Mouse (Mus musculus) retina, postnatal 1 day (tissue): ENCODE data around the gene 2310007B03Rik.
"Not testable (repeated sequence)": the region's sequence is repeated elsewhere in the genome, so short reads cannot be mapped to it uniquely, and the experiment has no call there.

ENCODE experiments used
- DNase-seq: peaks from one replicate; pipeline ENCODE4 v3.0.0-alpha.2; 2012

Gene 2310007B03Rik

DNA sequence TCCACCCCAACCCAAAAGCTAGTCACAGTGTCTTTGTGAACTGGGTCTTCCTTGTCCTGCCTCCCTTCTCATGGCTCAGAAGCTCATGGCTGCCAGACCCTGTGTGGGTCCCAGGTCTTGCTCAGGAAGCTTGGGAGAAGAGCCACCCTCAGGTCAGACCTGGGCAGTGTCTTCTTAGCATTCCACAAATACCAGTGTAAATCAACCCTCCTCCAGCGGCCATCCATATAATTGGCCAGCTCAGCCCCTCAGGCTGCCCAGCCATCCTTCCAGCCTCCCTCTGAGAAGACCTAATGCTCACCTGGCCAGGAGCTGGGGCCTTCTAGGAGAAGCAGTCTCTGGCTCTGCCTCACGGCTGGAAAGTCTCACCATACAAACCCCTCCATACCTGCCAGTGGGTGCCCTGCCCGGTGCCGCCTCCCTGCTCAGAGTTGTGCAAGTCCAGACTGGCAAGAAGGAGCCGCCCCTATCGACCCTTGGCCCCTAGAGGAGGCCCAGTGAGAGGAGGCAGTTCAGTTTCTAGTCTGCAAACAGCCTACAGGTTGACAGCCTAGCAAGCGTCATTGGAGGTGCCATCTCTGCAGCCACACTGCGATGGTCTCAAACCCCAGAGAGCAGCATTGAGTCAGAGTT is at the start of gene 2310007B03Rik:
TSS of gene 2310007B03Rik (minus strand) at position 448 of the 633 bp plus-strand sequence.
- DNase-seq: no peak

DNA sequence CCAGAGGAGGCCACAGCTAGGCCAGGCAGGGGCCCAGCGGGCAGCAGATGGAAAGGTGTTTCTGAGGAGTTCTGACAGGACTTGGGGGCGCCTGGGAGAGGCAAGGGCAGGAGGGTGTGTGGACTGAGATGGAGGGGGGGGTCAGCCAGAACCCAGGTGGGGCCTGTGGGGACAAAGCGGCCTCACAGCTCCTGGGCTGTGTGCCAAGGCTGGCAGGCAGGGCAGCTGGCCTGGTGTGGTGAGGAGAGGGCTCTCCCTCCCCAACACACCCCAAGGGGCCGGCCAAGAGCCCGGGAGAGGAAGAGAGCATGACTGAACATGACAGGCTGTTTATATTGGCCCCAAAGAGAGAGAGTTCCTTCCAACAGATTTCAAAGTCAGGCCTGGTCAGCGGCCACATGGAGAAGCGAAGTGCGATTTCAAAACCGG is 49.5 kb upstream of the 2310007B03Rik start:
- peak; percentile 95 for DNase-seq

DNA sequence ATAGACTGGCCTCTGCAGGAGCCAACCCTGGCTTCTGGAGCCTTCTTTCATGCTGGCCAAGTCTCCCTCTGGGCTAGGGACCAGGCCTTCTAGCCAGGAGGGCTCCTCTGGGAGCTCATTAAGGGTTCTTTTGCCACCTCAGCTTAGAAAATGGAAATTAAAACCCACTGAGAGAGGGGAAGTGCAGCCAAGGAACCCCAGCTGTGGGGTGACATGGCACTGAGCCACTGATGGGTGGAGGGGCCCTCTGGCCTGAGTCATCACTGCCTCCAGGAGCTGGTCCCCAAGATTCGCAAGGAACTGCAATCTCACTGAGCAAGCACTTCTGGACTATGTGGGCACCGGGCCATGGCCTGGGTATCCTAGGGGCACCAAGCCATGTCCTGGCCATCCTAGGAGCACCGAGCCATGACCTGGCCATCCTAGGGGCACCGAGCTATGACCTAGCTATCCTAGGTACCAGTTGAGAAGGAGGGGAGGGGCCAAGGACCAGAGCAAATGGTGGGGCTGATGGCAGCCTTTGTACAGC is 46.9 kb upstream of the 2310007B03Rik start:
- DNase-seq: no peak

DNA sequence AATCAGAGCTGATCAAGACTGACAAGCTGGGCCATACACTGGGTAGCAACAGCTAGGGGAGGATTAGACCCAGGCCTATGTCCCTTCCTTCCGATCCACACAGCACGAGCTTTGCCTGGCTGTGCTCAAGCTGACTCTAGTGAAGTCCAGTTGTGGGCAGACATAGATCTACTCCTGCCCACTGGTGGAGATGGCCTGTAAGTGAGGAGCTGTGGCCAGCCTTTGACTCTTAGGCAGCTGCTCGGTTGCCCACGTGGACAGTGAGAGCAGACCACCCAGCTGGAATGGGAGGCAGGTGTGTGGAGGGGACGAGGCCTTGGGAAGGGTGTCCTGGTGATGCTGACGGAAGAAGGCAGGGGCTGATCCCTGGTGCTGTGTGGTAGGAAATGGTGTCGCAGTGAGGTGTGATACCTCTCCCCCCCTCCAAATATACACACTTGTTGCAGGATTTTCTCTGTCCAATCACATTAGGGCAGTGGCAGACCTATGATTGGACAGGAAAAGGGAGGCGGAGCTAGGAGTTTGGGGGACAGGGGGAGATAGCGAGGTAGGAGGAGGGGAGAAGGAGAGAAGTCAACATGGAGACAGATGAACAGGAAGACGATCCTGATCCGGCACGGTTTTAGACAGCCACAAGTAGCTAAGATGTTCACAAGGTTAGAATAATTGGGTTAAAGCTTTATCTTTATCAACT is 45.7 kb upstream of the 2310007B03Rik start:
- peak; percentile 82 for DNase-seq

DNA sequence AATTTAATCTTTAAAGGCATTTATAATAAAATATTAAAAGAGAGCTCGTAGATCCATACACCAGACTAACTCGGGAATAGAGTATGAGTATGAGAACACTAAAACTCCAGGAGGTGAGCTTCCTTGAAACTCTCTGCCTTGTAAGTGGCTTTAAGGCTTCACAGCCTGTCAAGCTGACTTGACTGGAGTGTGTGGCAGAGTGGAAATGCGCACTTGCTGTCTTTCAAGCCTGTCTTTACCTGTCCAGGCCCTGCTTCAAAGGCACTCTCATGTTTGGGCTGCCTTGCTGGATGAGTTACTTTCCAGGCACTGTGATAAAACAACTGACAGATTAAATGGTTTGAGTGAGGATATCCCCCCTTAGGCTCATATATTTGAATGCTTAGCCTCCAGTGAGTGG is 37.2 kb upstream of the 2310007B03Rik start:
- no peak for DNase-seq

DNA sequence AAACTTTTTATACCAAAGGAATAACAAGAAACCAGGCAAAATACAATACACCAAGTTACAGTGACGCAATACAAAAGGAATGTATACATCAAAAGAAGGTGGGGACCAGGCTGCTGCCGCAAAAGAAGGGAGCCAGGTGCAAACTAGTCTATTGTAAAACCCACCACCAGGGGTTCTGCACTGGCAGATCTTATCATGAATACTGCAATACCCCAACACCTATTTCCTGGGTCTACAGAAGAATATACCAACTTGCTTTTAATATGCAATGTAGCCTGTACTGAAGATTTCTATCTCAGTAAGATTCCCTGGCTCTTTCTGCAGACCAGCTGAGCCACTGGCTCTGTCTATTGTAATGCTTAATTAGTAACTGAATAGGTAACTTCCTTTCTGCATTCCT is 36.7 kb upstream of the 2310007B03Rik start:
- not testable (repeated sequence) for DNase-seq

DNA sequence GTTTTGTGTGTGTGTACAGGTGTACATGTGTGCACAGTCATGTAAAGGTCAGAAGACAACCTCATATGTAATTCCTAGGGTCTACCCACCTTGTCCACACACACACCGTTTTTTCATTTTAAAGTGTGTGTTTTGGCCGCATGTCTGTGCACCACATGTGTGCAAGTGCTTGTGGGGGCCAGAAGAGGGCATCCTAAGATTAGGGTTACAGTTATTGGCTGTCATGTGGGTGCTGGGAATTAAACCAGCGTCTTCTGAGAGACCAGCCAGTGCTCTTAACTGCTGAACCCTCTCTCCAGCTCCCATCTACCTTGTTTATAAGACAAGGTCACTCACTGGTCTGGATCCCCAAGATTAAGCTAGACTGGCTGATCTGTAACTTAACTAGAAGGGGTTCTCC is 34.2 kb upstream of the 2310007B03Rik start:
- DNase-seq: no peak

DNA sequence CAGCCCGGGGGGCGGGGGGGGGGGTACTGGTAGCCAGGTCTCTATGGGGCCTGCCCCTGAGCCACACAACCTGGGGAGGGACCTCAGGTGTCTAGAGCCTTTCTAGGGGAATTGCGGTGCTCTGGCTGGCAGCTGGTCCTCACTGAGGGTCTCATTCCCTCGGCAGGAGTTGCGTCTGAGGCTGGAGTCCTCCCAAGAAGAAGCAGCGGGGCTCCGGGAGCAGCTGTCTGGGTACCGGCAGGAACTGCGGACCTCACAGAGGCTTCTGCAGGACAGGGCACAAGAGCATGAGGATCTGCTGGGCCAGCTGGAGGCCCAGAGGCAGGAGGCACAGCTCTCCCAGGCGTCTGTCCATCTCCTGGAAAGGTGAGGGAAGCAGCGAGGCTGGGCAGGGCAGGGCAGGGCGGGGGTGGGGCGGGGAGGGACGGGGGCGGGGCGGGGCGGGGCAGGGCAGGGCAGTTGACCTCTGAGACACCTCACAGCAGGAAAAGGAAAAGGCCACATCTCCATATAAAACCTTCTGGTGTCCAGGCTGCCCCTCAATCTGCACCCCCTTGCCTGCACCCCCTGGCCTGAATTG is 30.1 kb upstream of the 2310007B03Rik start:
- no peak for DNase-seq

DNA sequence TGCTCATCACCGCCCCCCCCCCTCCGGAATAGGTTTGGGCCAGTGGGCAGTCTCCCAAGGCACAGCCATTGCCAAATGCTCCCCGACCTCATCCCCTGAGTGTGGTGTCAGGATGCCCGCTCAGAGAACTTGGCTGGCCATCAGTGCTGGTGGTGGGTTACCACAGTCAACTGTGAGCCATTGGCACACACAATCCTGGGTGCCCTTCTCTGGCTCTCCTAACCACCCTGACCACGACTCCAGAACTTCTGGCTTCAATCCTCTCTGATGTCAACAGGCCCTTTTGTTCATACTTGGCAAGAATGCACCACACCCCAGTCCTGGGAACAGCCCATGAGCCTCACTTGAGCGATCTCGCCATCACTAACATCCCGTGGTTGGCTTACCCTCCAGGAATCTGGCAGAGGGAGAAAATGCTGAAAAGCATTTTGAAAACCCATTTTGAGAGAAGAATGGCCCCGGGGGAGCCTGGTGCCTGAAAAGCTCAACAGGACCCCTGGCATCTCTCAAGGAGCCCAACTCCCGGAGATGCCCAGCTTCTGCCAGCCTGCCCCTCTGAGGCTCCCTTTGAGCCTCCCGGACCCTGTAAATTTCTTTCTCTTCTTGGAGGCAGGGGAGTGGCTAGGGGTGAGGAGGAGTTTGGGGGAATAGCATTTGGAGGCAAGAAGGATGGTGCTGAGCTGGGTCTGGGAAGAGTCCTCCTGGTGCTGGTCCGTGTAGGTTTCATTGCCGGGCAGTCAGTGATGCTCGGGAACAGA is 23.5 kb upstream of the 2310007B03Rik start:
- no peak for DNase-seq

DNA sequence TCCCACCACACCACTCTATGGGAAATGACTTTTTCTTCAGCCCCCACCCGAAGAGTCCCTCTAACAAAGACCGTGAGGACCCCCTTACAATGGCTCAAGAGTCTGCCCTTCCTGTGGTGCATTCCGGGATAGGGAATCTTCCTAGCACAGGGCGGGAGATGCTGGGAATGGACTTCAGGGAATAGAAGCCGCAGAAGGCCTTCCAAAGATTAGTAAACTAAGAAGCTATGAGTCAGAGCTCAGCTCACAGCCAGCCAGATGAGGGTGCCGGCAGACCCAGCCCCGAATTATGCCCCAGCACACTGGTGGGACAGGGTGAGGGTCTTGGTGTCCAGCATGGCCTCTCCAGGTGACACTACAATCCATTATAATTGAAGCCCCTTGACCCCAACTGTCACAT is 21.5 kb upstream of the 2310007B03Rik start:
- no peak for DNase-seq

DNA sequence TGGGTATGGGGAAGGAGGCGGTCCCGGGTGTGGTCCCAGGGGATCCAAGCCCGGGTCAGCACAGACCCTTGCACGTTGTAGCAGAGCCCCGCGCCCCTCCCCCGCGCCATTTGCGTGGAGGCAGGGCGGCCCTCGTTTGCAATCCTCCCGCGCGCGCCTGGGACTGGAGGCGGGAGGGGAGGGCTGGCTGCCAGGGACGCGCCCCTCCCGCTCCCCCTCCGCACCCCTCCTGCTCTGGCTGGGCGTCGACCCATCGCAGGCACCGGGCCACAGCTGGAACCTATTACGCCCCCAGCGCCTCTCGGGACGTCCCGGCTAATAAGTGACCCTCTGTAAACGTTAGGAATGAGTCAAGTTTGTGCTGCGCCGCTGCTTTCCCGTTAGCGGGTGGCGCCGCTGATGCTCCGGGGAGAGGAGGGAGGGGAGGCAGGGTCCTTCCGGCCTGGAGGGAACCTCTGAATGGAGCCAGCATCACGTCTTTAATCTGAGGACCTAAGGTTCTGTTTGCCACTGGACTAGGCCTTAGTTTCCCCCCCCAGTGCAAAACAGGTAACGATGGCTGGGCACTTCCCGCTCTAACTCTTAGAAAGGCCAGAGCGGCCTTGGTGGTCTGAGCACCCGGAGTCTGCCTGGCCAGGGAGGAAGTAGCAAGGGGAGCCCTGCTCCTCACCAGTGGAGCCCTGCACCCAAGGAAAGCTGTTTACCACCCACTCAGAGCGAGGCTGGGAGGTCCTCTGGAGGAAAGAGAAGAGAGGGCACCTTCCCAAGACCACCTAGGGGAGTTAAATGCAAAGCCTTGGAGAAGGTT is 16.0 kb upstream of the 2310007B03Rik start:
- DNase-seq: peak; percentile 81

DNA sequence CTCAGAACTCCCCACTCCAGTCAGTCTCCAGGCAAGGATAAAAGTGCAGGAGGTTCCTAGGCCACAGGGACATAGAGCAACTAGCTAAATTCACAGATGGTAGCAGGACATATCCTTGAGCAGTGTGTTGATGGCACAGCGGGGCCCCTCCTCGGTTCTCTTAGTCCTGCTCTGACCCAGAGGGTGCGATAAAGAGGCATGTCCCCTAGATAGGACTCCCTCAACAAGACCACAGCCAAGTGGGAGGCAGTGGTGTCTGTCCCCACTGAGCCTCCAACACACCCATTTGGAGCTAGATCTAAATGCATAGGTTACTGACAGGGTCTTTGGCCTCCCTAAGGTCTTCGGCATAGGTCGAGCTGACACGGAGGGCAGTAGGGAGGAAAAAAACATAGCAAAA is 15.1 kb upstream of the 2310007B03Rik start:
- peak; percentile 17 for DNase-seq

DNA sequence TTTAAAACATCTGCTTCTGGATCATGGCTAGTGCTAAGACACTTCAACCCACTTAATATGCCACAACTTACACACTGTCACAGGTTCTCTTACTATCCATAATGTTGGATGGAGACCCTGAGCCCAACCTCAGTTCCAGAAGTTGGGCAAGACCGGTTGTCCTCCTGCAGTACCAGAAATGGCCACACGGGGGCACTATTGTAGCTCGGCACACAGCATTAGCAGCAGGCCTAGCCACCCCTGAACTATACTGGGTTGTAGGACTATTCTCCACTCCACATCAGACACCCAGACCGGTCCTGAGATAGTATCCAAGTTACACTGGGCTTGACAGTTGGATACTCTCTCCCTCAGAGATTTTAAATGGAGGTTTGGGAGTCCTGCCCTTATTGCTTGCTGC is 13.7 kb upstream of the 2310007B03Rik start:
- peak; percentile 88 for DNase-seq

DNA sequence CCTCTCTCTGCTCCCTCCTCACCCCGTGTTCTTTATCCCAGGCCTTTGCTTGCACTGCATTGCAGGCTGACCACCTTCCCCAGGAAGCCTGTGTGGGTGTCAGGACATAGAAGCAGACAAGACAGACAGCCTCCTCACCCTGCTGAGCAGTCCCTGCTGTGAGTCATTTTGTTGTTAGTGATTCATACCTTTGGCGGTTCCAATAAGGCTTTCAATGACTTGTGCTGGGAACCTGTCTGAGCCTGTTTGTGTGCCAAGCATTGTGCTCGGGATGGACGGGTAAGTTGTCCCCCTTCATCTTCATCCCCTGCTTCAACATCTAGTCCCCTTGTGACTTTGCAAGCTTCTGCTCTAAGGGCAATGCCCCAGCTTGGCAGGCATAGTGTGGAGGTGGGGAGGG is 12.9 kb upstream of the 2310007B03Rik start:
- no peak for DNase-seq

DNA sequence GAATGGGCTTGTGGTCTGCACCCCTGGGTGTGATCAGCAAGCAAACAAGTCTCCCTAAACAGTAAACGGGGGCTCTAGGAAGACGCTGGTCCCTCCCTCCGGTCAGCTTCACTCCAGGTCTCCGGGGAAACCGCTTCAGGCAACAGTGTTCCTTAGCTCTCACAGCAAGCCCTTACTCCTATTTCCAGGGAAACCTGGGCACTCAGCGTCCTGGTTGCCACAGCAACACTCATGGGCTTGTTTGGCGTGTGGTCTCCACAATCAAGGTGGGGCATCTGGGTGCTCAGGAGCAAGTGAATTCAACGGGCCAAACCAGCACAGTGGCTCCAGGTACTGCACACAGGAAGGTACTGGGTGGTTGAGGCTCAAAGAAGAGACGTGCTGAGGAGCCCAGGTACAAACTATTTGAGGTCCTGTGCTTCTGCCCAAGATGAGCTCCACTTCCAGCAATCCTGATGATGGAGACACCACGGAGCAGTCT is 7.6 kb upstream of the 2310007B03Rik start, which contains the start of gene Crocc2:
TSS of gene Crocc2 (plus strand) at position 431 of the 481 bp plus-strand sequence.
- DNase-seq: peak; percentile 63

DNA sequence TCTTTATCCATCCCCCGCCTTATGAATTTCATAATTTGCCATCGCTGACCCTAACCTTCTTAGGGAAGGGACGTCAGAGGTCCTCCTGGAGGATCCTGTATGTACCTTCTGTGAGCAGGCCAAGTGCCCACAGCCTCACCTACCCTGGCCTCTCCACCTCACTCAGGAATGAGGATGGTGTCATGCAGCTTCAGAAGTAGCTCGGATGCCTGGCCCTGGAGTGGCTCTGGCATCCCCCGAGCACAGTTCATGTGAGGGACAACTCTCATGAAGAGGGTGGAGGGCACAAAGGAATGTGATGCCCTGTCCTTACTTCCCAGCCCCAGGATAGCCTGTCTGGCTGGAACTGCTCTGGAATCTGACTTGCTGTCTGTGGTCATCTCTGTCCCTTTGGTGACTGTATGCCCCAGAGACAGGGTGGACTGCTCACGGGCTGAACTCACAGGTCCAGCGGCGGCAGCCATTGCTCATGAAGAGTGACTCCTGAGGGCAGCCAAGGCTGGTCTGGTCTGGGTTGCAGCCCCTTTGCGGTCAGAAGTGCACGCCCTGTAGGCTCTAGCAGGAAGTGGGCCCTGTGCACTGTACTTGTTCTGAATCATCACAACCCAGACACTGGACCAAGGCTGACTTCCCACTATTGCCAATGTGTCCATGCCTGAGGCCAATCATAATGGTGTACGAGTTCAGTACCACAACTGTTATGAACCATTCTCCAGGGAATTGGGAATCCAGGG is 5.8 kb upstream of the 2310007B03Rik start:
- no peak for DNase-seq

DNA sequence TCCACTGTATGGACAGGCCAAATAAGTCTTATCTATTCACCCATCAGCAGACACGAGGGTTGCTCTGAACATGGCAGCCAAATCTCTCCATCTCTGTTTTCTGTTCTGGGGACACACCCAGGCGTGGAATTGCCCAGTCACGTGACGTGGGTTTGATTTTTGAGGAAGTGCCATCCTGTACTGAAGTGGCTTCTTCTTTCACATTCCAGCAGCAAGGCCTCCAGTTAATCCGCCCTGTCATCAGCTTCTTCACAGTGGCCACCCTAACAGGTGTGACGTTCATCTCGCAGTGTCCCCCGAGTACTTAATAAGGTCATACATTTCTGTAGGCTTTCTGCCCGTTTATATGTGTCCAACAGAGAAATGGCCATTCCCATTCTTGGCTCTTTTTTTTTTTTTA is 4.7 kb upstream of the 2310007B03Rik start:
- no peak for DNase-seq

DNA sequence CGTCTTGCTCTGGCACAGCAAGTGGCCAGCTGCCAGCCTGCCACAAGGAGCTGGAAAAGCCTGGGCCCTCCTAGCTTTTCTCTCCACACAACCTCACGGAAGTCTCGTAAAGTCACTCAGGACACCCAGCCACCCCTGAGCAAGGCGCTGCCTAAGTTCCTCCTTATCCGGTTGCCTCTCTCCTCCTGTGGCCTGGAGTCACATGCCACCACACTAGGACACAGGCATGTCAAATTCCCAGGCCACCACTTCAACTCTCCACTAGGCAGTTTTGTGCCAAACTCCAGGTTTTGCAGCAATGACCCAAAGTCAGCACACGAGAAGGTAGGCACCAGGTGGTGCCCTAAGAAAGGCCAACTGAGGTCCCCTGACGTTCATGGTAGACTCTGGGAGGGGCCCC is 1.8 kb upstream of the 2310007B03Rik start:
- no peak for DNase-seq

DNA sequence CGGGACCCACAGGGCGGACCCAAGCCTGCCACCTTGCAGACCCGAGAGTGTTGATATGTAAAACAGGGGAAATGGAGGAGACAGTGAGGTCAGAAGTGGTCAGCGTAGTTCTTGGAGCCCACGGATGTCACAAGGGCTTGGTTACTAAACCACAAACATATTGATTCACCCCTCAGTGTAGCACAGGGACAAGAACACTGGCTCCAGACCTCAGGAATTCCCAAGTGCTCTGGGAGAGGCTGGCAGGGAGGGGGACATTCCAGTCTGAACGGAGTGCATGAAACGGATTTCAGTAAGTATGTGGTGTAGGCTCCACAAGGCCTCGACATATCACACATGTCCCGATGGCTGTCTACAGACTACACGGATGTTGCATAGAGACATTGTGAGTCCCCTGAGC is 1.2 kb upstream of the 2310007B03Rik start:
- no peak for DNase-seq

DNA sequence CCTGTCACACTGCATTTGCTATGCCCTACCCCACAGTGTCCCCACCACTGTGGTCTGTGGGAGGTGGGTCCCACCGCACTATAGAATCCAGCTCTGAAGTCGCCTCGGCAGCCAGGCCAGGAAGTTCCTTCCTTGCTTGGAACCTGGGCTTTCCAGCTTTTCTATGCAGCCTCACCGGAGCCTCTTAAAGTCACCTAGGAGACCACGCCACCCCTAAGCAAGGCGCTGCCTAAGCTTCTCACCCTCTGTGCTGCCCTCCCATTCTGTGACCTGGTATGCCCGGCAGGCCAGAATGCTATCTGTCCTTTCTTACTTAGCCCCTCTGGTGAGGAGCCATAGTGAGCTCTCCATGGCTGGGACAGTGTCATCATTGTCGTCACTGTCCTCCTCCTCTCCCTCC is 602 bp upstream of the 2310007B03Rik start:
- no peak for DNase-seq
